Mouse (Mus musculus) embryonic facial prominence, embryonic 13.5 days (tissue): ENCODE measurements at regions not wholly inside any gene's neighbourhood (a gene's known extent, or its start where the extent isn't known, plus 50 kb on each side); places are given as distances from the start of the nearest gene placed in this dataset.

Experiments used
- ATAC-seq: fragments of 200-750 bp; cut with Nextera tagmentation; 2 replicates; pipeline ENCODE4 v1.8.0; 2017; ENCODE audit warnings: low read depth; ENCODE audit not compliant: insufficient number of reproducible peaks, insufficient read depth, low FRiP score, low TSS enrichment
- H3K27ac ChIP-seq: fragments of 300-500 bp; sonication (generic); 2 replicates; pipeline ENCODE4 v1.5.1; 2015; ENCODE audit warnings: moderate library complexity, mild to moderate bottlenecking, inconsistent platforms
- H3K27me3 ChIP-seq: fragments of 300-500 bp; sonication (generic); 2 replicates; pipeline ENCODE4 v1.6.1; 2015; ENCODE audit warnings: mild to moderate bottlenecking, inconsistent platforms
- H3K36me3 ChIP-seq: fragments of 300-500 bp; sonication (generic); 2 replicates; pipeline ENCODE4 v1.6.1; 2015; ENCODE audit warnings: mild to moderate bottlenecking, inconsistent platforms
- H3K4me1 ChIP-seq: fragments of 300-500 bp; sonication (generic); 2 replicates; pipeline ENCODE4 v1.6.1; 2015; ENCODE audit warnings: inconsistent platforms
- H3K4me2 ChIP-seq: fragments of 300-500 bp; sonication (generic); 2 replicates; pipeline ENCODE4 v1.6.1; 2015; ENCODE audit warnings: moderate library complexity, mild to moderate bottlenecking, inconsistent platforms
- H3K4me3 ChIP-seq: fragments of 300-500 bp; sonication (generic); 2 replicates; pipeline ENCODE4 v1.5.1; 2015; ENCODE audit warnings: mild to moderate bottlenecking, inconsistent platforms
- H3K9ac ChIP-seq: fragments of 300-500 bp; sonication (generic); 2 replicates; pipeline ENCODE4 v1.6.1; 2015; ENCODE audit warnings: mild to moderate bottlenecking, inconsistent platforms
- H3K9me3 ChIP-seq: fragments of 300-500 bp; sonication (generic); 2 replicates; pipeline ENCODE4 v1.6.1; 2016; ENCODE audit warnings: inconsistent platforms
- WGBS: fragments of 180-500 bp; shearing (Covaris S2); methylation state at CpG from one replicate; pipeline ENCODE4 v1.1.7; 2015; ENCODE audit warnings: mixed read lengths; 5-methylcytosine and 5-hydroxymethylcytosine counted together

GRCm38 (mm10) chr12:35712671-35713070 is 177.8 kb upstream of the Ahr start:
- Histone ChIP-seq H3K9me3 (no peaks in the 10 kb centered on the region), H3K4me1 (no peaks in the 10 kb centered on the region), H3K4me3 (no peak overlapping the region), H3K9ac (no peak overlapping the region), H3K27ac (no peak overlapping the region), H3K4me2 (no peak overlapping the region), H3K27me3 (no peaks in the 10 kb centered on the region), H3K36me3 (no peaks in the 10 kb centered on the region)
- no peak for ATAC-seq
- 82% methylated on average over 4 of the region's 4 CpGs for WGBS

DNA sequence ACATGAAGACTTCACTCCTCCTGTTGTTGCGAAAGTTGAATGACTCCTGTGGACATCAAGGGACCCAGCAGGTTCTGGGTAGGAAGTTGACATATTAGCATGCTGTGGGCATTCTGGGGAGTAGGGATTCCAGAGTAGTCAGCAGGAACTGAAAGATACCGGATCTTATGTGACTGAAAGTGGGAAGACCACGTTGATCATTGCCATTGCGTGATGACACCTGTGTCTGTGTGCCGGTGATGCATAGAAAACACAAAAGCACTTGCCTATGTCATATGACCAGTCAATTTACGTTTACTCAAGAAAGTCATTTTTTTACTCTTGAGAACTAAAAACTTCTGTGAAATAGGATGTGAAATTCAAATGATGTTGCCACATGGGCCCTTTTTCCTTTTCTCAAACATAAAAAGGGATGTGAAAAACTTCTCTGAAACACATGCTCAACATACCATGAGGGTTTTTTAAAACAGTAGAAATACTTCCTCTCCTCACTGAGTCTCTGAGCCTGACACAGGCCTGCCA is 176.8 kb upstream of the Ahr start:
- no peak overlapping the region for H3K4me2 ChIP-seq
- no peaks in the 10 kb centered on the region for H3K27me3 ChIP-seq
- no peaks in the 10 kb centered on the region for H3K36me3 ChIP-seq
- 85% methylated on average over 6 of the region's 6 CpGs for WGBS
- no peak overlapping the region for H3K4me3 ChIP-seq
- H3K27ac ChIP-seq: no peak overlapping the region
- no peak overlapping the region for H3K9ac ChIP-seq
- no peaks in the 10 kb centered on the region for H3K4me1 ChIP-seq
- H3K9me3 ChIP-seq: no peaks in the 10 kb centered on the region
- ATAC-seq: no peak

DNA sequence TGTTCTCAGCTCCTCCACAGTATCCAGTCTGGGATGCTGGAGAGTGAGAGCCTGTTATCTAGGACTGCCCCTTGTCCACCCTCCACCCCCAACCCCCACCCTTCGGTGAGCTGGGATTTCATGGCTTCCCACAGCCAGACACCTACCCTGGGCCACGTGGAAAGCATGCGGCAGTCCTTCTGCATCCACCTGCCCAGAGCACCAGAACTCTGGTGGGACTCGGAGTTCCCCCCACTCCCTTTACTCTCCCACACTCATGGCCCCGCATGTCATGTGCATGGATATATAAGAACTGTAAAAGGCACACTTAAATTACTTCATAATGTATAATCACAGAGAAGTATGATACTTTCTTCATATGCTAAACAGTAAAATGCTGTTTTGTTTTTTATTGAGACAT is 175.5 kb upstream of the Ahr start:
- H3K9me3 ChIP-seq: no peaks in the 10 kb centered on the region
- no peak overlapping the region for H3K9ac ChIP-seq
- ATAC-seq: no peak
- no peaks in the 10 kb centered on the region for H3K36me3 ChIP-seq
- H3K4me3 ChIP-seq: no peak overlapping the region
- no peak overlapping the region for H3K4me2 ChIP-seq
- 62% methylated on average over 5 of the region's 5 CpGs for WGBS
- H3K27ac ChIP-seq: no peak overlapping the region
- H3K27me3 ChIP-seq: no peaks in the 10 kb centered on the region
- H3K4me1 ChIP-seq: no peaks in the 10 kb centered on the region

DNA sequence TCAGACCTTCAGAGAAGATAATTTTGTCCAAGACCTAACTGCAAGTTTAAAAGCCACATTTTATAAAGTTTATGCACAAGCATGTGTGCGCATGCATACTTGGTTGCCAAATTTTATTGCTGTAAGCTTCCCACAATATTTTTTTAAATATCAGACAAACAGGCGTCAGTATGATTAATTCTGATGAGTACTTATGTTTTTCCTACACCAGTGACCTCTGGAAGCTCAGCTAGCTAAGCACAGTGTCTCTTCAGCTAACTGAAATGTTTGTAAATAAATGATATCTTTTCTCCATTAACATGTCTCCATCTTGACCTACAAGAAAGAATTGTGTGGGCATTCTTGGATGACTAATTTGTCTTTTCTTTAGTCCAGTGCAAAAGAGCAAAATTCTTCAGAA is 168.6 kb upstream of the Ahr start:
- Histone ChIP-seq H3K9ac (no peak overlapping the region), H3K27me3 (peaks cover 3% of the 10 kb centered on the region; the same call in 1 of the 2 replicates), H3K9me3 (no peaks in the 10 kb centered on the region), H3K36me3 (no peaks in the 10 kb centered on the region), H3K4me3 (no peak overlapping the region), H3K27ac (no peak overlapping the region), H3K4me1 (no peaks in the 10 kb centered on the region; the same call in 1 of the 2 replicates), H3K4me2 (no peak overlapping the region)
- WGBS: 80% methylated on average over 2 of the region's 2 CpGs
- ATAC-seq: no peak

DNA sequence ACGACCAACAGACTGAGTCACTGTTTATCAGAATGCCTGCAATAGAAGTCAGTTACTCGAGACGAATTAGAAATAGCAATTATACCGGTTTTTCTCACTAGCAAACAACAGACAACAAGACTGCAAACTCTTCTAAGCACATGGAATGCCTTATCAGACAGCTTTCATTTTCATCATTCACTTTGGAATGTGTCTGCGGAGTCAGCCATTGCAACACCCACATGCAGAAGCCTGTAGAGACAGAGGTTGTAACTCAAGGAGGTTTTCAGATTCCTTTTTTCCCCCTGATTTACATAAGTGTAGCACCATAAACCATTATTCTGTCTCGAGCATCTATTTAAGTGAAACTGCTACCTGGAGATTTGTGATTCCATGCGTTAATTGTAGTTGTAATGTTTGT is 167.8 kb upstream of the Ahr start:
- Histone ChIP-seq H3K4me2 (no peak overlapping the region), H3K9me3 (no peaks in the 10 kb centered on the region), H3K27me3 (peaks cover 3% of the 10 kb centered on the region; the same call in 1 of the 2 replicates), H3K9ac (no peak overlapping the region), H3K27ac (no peak overlapping the region), H3K4me1 (no peaks in the 10 kb centered on the region; the same call in 1 of the 2 replicates), H3K36me3 (no peaks in the 10 kb centered on the region), H3K4me3 (no peak overlapping the region)
- WGBS: 64% methylated on average over 7 of the region's 7 CpGs
- no peak for ATAC-seq

- H3K9me3 ChIP-seq: no peaks in the 10 kb centered on the region
- no peak overlapping the region for H3K4me2 ChIP-seq
- H3K27me3 ChIP-seq: no peaks in the 10 kb centered on the region
- no peak overlapping the region for H3K4me3 ChIP-seq
- no peak overlapping the region for H3K9ac ChIP-seq
- H3K27ac ChIP-seq: no peak overlapping the region
- WGBS: 86% methylated on average over 3 of the region's 3 CpGs
- no peak for ATAC-seq
- no peaks in the 10 kb centered on the region for H3K4me1 ChIP-seq
- H3K36me3 ChIP-seq: no peaks in the 10 kb centered on the region
Observed at GRCm38 (mm10) chr12:35694253-35694652, 159.4 kb upstream of the Ahr start.

GRCm38 (mm10) chr12:35690914-35691313 is 156.1 kb upstream of the Ahr start:
- H3K27ac ChIP-seq: no peak overlapping the region
- no peaks in the 10 kb centered on the region for H3K9me3 ChIP-seq
- 70% methylated on average over 3 of the region's 3 CpGs for WGBS
- H3K9ac ChIP-seq: no peak overlapping the region
- H3K4me2 ChIP-seq: no peak overlapping the region
- no peak for ATAC-seq
- H3K4me3 ChIP-seq: no peak overlapping the region
- no peaks in the 10 kb centered on the region for H3K27me3 ChIP-seq
- no peaks in the 10 kb centered on the region for H3K4me1 ChIP-seq
- H3K36me3 ChIP-seq: no peaks in the 10 kb centered on the region

DNA sequence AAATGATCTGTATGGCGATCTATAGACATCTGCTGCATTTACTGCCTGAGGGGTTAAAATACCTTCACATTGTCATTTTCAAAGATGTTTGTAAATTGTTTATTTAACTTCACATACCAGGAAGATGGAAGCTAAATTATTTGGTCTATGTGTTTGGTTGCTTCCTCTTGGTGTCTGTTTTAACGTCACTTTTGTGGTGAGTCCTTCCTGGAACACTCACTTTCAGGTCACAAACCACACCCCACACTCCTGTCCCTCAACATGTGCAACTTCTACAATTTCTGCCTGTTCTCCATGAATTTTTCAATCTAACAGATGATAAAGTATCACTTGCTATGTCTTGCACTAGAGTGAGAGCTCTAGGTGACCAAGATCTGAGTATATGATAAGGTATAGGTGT is 151.4 kb upstream of the Ahr start:
- ATAC-seq: no peak
- H3K4me3 ChIP-seq: no peak overlapping the region
- H3K4me2 ChIP-seq: no peak overlapping the region
- H3K9me3 ChIP-seq: no peaks in the 10 kb centered on the region
- no peaks in the 10 kb centered on the region for H3K4me1 ChIP-seq
- no peak overlapping the region for H3K27ac ChIP-seq
- no peaks in the 10 kb centered on the region for H3K36me3 ChIP-seq
- no peak overlapping the region for H3K9ac ChIP-seq
- 78% methylated on average over 2 of the region's 2 CpGs for WGBS
- 0 out of 2 replicates have a peak, but pooled peaks cover 3% of the 10 kb centered on the region for H3K27me3 ChIP-seq

- Histone ChIP-seq H3K27me3 (0 out of 2 replicates have a peak, but pooled peaks cover 3% of the 10 kb centered on the region), H3K9ac (no peak overlapping the region), H3K4me3 (no peak overlapping the region), H3K4me2 (no peak overlapping the region), H3K36me3 (no peaks in the 10 kb centered on the region), H3K27ac (no peak overlapping the region), H3K4me1 (0 out of 2 replicates have a peak, but pooled peaks cover 2% of the 10 kb centered on the region), H3K9me3 (no peaks in the 10 kb centered on the region)
- 50% methylated on average over 3 of the region's 3 CpGs for WGBS
- ATAC-seq: no peak
Observed at GRCm38 (mm10) chr12:35685189-35685588, 150.4 kb upstream of the Ahr start.

GRCm38 (mm10) chr12:35681864-35682449 is 147.1 kb upstream of the Ahr start:
- ATAC-seq: no peak
- H3K4me2 ChIP-seq: no peak overlapping the region
- no peaks in the 10 kb centered on the region for H3K36me3 ChIP-seq
- H3K4me1 ChIP-seq: 0 out of 2 replicates have a peak, but pooled peaks cover 2% of the 10 kb centered on the region
- no peak overlapping the region for H3K27ac ChIP-seq
- H3K9ac ChIP-seq: no peak overlapping the region
- H3K4me3 ChIP-seq: no peak overlapping the region
- H3K27me3 ChIP-seq: 0 out of 2 replicates have a peak, but pooled peaks cover 3% of the 10 kb centered on the region
- H3K9me3 ChIP-seq: no peaks in the 10 kb centered on the region

GRCm38 (mm10) chr12:35679903-35680302 is 145.1 kb upstream of the Ahr start:
- no peak overlapping the region for H3K4me2 ChIP-seq
- 0 out of 2 replicates have a peak, but pooled peaks cover 3% of the 10 kb centered on the region for H3K27me3 ChIP-seq
- no peaks in the 10 kb centered on the region for H3K9me3 ChIP-seq
- H3K27ac ChIP-seq: 0 out of 2 replicates have a peak overlapping the region, but pooled peaks have one; percentile 2
- no peaks in the 10 kb centered on the region for H3K36me3 ChIP-seq
- H3K4me3 ChIP-seq: no peak overlapping the region
- H3K4me1 ChIP-seq: 0 out of 2 replicates have a peak, but pooled peaks cover 2% of the 10 kb centered on the region
- 0 out of 2 replicates have a peak, but pooled peaks have one; percentile 15 for ATAC-seq
- WGBS: 33% methylated on average over 4 of the region's 4 CpGs
- no peak overlapping the region for H3K9ac ChIP-seq

- Histone ChIP-seq H3K9ac (no peak overlapping the region), H3K4me1 (0 out of 2 replicates have a peak, but pooled peaks cover 2% of the 10 kb centered on the region), H3K36me3 (no peaks in the 10 kb centered on the region), H3K27me3 (0 out of 2 replicates have a peak, but pooled peaks cover 3% of the 10 kb centered on the region), H3K4me3 (no peak overlapping the region), H3K4me2 (no peak overlapping the region), H3K27ac (0 out of 2 replicates have a peak overlapping the region, but pooled peaks have one; percentile 33), H3K9me3 (no peaks in the 10 kb centered on the region)
- 64% methylated on average over 2 of the region's 2 CpGs for WGBS
- no peak for ATAC-seq
Observed at GRCm38 (mm10) chr12:35679025-35679424, 144.2 kb upstream of the Ahr start.
